Mouse (Mus musculus) forebrain, embryonic 16.5 days (tissue): ENCODE results near the gene Zfp949. TPM values are rescaled to one million over a fixed set of nuclear protein-coding genes. Genes with fewer than 3 reads are reported as not detected.

Experiments
- ATAC-seq: fragments of 200-750 bp; cut with Nextera tagmentation; 2 replicates; pipeline ENCODE4 v1.8.0; 2017; ENCODE audit warnings: mild to moderate bottlenecking, moderate library complexity
- H3K27ac ChIP-seq: fragments of 300-500 bp; sonication (generic); 2 replicates; pipeline ENCODE4 v1.5.1; 2014; ENCODE audit warnings: low read length, control low read depth
- H3K27me3 ChIP-seq: fragments of 300-500 bp; sonication (generic); replicated peaks from 2 replicates; pipeline ENCODE4 v1.6.1; 2014; ENCODE audit warnings: low read length; ENCODE audit not compliant: control insufficient read depth, insufficient read depth
- H3K36me3 ChIP-seq: fragments of 300-500 bp; sonication (generic); 2 replicates; pipeline ENCODE4 v1.6.1; 2014; ENCODE audit not compliant: control insufficient read depth, insufficient read depth
- H3K4me1 ChIP-seq: fragments of 300-500 bp; sonication (generic); replicated peaks from 2 replicates; pipeline ENCODE4 v1.6.1; 2014; ENCODE audit warnings: low read length; ENCODE audit not compliant: control insufficient read depth, insufficient read depth
- H3K4me2 ChIP-seq: fragments of 300-500 bp; sonication (generic); 2 replicates; pipeline ENCODE4 v1.6.1; 2014; ENCODE audit warnings: mild to moderate bottlenecking, low read length, control low read depth
- H3K4me3 ChIP-seq: fragments of 300-500 bp; sonication (generic); replicated peaks from 2 replicates; pipeline ENCODE4 v1.5.1; 2014; ENCODE audit warnings: mild to moderate bottlenecking, low read length, control low read depth
- H3K9ac ChIP-seq: fragments of 300-500 bp; sonication (generic); replicated peaks from 2 replicates; pipeline ENCODE4 v1.6.1; 2014; ENCODE audit warnings: low read depth, low read length, control low read depth
- H3K9me3 ChIP-seq: fragments of 300-500 bp; sonication (generic); 2 replicates; pipeline ENCODE4 v1.6.1; 2016; ENCODE audit warnings: low read length; ENCODE audit not compliant: control insufficient read depth
- WGBS: fragments of 180-500 bp; shearing (Covaris S2); extraction: QIAGEN DNeasy Blood & Tissue Kit; methylation state at CpG from one replicate; pipeline ENCODE4 v1.1.7; 2014; 5-methylcytosine and 5-hydroxymethylcytosine counted together
- polyA plus RNA-seq: library from polyadenylated mRNA; unstranded; fragments of >200 nt; fragmentation: Nextera tagmentation; extraction: Ambion mirVana; gene quantifications from 2 replicates; pipeline ENCODE4 v1.2.1, GENCODE M21; 2015

Zfp949 gene
- polyA plus RNA-seq, 1 experiment from 2014 or later, result 16.8 TPM

- no peak overlapping the region for H3K4me3 ChIP-seq
- H3K4me1 ChIP-seq, result no peaks in the 10 kb centered on the region
- H3K4me2 ChIP-seq, result no peak overlapping the region
- WGBS, result 86% methylated on average over 5 of the region's 5 CpGs
- H3K9me3 ChIP-seq, result no peaks in the 10 kb centered on the region
- ATAC-seq, result no peak
- no peak overlapping the region for H3K27ac ChIP-seq
- no peaks in the 10 kb centered on the region for H3K36me3 ChIP-seq
- H3K9ac ChIP-seq, result no peak overlapping the region
- H3K27me3 ChIP-seq, result no peaks in the 10 kb centered on the region
Measured at GRCm38 (mm10) chr9:88529979-88530580, 17.7 kb upstream of the Zfp949 start.

- H3K27ac ChIP-seq, result no peak overlapping the region
Measured at GRCm38 (mm10) chr9:88534093-88534492, 13.7 kb upstream of the Zfp949 start.

DNA sequence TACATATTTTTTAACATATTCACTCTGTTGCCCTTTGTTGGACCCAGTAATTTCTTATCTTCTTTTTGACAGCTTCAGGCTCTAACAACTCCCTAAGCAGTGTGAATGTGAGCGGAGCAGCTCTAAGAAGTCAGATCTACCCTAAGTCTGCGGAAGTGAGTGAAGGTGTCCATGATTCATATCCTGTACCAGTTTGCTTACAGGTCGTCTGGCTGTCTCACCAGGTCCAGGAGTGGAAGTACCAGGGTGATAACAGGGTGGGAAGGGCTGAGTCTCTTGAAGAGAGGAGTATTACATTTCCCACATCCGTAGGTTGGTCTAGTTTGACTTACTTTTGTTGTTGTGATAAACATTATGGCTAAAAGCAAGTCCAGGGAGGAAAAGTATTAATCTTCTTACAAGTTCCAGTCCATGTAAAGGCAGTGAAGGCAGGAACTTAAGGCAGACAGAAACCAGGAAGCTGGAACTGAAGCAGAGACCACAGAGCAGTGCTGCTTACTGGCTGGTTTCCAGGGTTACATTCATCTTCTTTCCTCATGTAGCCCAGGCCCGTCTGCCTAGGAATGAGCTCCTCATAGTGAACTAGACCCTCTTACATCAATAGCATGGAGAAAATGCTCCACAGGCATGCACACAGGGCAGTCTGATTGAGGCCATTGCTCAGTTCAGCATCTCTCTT is 8.1 kb upstream of the Zfp949 start:
- Histone ChIP-seq H3K9me3 (no peaks in the 10 kb centered on the region), H3K9ac (no peak overlapping the region), H3K27ac (no peak overlapping the region), H3K27me3 (no peaks in the 10 kb centered on the region), H3K4me1 (no peaks in the 10 kb centered on the region), H3K36me3 (no peaks in the 10 kb centered on the region), H3K4me2 (no peak overlapping the region), H3K4me3 (no peak overlapping the region)
- no peak for ATAC-seq
- WGBS, result 75% methylated on average over 5 of the region's 5 CpGs

More at GRCm38 (mm10) chr9:88534093-88534492, 13.7 kb upstream of the Zfp949 start:
- H3K36me3 ChIP-seq, result no peaks in the 10 kb centered on the region
- no peak for ATAC-seq
- H3K4me2 ChIP-seq, result no peak overlapping the region
- 90% methylated on average over 5 of the region's 5 CpGs for WGBS
- H3K27me3 ChIP-seq, result no peaks in the 10 kb centered on the region
- no peak overlapping the region for H3K9ac ChIP-seq
- no peak overlapping the region for H3K4me3 ChIP-seq
- no peaks in the 10 kb centered on the region for H3K4me1 ChIP-seq
- no peaks in the 10 kb centered on the region for H3K9me3 ChIP-seq

- no peaks in the 10 kb centered on the region for H3K9me3 ChIP-seq
- H3K4me3 ChIP-seq, result no peak overlapping the region
- no peak overlapping the region for H3K27ac ChIP-seq
Measured at GRCm38 (mm10) chr9:88542816-88543215, 5.0 kb upstream of the Zfp949 start.

DNA sequence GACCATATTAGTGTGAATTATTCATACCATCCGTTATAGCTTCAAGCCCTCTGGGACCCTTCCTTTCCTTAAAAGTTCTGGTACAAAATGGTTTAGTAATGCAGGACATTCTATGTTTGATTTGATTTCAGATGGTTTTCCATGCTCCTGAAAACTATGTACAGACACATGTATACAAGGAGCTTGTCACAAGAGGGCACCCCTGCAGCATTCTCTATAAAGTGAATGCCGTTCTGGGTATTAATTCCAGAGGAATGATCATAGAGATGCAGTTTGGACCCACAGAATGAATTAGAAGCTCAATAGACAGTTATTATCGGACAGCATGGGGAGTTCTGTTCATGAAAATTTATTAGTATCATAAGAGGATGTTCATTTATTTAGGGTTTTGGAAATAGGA is 2.3 kb upstream of the Zfp949 start:
- Histone ChIP-seq H3K27ac (no peak overlapping the region), H3K4me1 (peaks cover 21% of the 10 kb centered on the region), H3K27me3 (no peaks in the 10 kb centered on the region), H3K36me3 (no peaks in the 10 kb centered on the region), H3K4me2 (no peak overlapping the region), H3K9ac (no peak overlapping the region), H3K4me3 (no peak overlapping the region), H3K9me3 (no peaks in the 10 kb centered on the region)
- ATAC-seq, result no peak
- WGBS, result 34% methylated on average over 3 of the region's 3 CpGs

More at GRCm38 (mm10) chr9:88542816-88543215, 5.0 kb upstream of the Zfp949 start:
- Histone ChIP-seq H3K27me3 (no peaks in the 10 kb centered on the region), H3K4me2 (no peak overlapping the region), H3K36me3 (no peaks in the 10 kb centered on the region), H3K4me1 (0 out of 2 replicates have a peak, but pooled peaks cover 5% of the 10 kb centered on the region), H3K9ac (no peak overlapping the region)
- WGBS, result 25% methylated on average over 2 of the region's 2 CpGs
- peak; percentile 32 for ATAC-seq

GRCm38 (mm10) chr9:88546166-88546565 is 1.7 kb upstream of the Zfp949 start:
- Histone ChIP-seq H3K4me3 (no peak overlapping the region), H3K9ac (no peak overlapping the region), H3K4me2 (no peak overlapping the region), H3K27me3 (no peaks in the 10 kb centered on the region), H3K27ac (no peak overlapping the region), H3K36me3 (no peaks in the 10 kb centered on the region), H3K4me1 (peaks cover 25% of the 10 kb centered on the region), H3K9me3 (no peaks in the 10 kb centered on the region)
- 0% methylated on average over 2 of the region's 2 CpGs for WGBS
- no peak for ATAC-seq

DNA sequence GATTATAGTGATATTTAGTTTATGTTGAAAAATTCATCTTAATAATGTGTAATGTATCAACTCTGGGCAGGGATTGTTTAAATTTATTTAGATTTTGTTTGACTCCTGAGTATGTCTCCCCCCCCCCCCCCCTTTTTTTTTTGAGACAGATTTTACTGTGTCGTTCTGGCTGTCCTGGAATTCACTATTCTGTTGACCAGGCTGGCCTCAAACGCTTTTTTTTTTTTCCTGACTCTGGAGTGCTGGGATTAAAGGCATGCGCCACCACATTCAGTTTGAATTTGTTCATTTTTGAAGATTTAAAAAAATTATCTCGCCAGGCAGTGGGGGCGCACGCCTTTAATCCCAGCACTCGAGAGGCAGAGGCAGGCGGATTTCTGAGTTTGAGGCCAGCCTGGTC is 1.2 kb upstream of the Zfp949 start:
- WGBS, result 71% methylated on average over 8 of the region's 8 CpGs

DNA sequence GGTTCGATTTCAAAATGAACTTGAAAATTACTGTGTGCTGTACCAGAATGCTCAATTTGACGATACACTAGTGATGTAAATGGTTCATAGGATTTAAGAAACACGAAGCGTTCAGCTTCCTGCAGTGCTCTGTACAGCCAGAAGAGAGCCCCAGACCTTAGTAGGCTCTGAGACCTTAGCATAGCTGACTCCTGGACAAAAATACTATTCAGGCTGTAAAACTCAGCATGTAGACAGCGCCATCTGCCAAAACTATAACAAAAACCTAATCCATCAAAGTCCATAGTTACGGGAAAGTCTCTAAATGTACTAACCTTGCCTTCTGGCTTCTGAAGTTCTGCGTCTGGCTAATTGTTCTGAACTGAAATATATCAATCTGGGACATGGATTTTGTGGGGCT is 550 bp upstream of the Zfp949 start:
- 30% methylated on average over 7 of the region's 7 CpGs for WGBS

More for the DNA sequence above, 1.2 kb upstream of the Zfp949 start:
- Histone ChIP-seq H3K4me2 (no peak overlapping the region), H3K27me3 (no peaks in the 10 kb centered on the region), H3K4me1 (peaks cover 25% of the 10 kb centered on the region), H3K4me3 (no peak overlapping the region), H3K36me3 (no peaks in the 10 kb centered on the region), H3K9ac (no peak overlapping the region), H3K9me3 (no peaks in the 10 kb centered on the region), H3K27ac (no peak overlapping the region)
- no peak for ATAC-seq

GRCm38 (mm10) chr9:88548614-88548945 is 760 bp downstream of the Zfp949 start:
- H3K4me2 ChIP-seq, result peak overlapping the region; percentile 77
- no peaks in the 10 kb centered on the region for H3K9me3 ChIP-seq
- no peaks in the 10 kb centered on the region for H3K27me3 ChIP-seq
- no peak for ATAC-seq
- peak overlapping the region; percentile 98 for H3K4me3 ChIP-seq
- peak overlapping the region; percentile 85; the same call in 1 of the 2 replicates for H3K27ac ChIP-seq
- peak overlapping the region; percentile 76 for H3K9ac ChIP-seq
- WGBS, result 4% methylated on average over 8 of the region's 8 CpGs
- peaks cover 25% of the 10 kb centered on the region for H3K4me1 ChIP-seq
- peaks cover 6% of the 10 kb centered on the region; the same call in 1 of the 2 replicates for H3K36me3 ChIP-seq

More for the DNA sequence above, 550 bp upstream of the Zfp949 start:
- no peaks in the 10 kb centered on the region for H3K9me3 ChIP-seq
- peak overlapping the region; percentile 77 for H3K4me2 ChIP-seq
- peak overlapping the region; percentile 98 for H3K4me3 ChIP-seq
- no peak overlapping the region; the same call in 1 of the 2 replicates for H3K9ac ChIP-seq
- H3K4me1 ChIP-seq, result peaks cover 25% of the 10 kb centered on the region
- ATAC-seq, result peak; percentile 43
- no peaks in the 10 kb centered on the region for H3K27me3 ChIP-seq
- H3K36me3 ChIP-seq, result peaks cover 4% of the 10 kb centered on the region; the same call in 1 of the 2 replicates
- H3K27ac ChIP-seq, result no peak overlapping the region
